Mouse (Mus musculus) spleen, adult 12 weeks (tissue): Measurements from ENCODE around the gene Tubb4b.

ENCODE experiments used
- DNase-seq: peaks from one replicate; pipeline ENCODE4 v3.0.0; 2022; ENCODE audit warnings: low spot score

The Tubb4b gene

DNA sequence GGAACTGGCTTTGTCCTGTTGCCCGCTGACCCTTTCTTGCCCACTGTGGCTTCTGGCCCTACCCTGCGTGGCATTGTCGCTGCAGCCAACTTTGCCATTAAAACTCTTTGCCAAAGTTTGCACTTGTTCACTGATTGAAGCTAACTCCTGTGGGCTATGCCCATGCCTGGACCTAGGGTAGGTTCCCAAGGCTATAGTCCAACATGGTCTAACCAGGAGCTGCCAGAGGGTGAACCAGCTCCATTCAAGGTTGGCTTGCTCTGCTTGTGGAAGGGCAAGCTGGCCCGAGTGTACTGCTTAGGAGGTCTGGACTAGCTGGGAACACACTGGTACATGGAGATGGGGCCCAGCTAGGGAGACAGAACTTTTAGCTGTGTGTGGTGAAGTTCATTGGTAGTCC, 19.6 kb upstream of the Tubb4b start:
- DNase-seq, result no peak

- DNase-seq, result no peak
These were observed 18.8 kb upstream of the Tubb4b start for GRCm38 (mm10) chr2:25243342-25243741.

DNA sequence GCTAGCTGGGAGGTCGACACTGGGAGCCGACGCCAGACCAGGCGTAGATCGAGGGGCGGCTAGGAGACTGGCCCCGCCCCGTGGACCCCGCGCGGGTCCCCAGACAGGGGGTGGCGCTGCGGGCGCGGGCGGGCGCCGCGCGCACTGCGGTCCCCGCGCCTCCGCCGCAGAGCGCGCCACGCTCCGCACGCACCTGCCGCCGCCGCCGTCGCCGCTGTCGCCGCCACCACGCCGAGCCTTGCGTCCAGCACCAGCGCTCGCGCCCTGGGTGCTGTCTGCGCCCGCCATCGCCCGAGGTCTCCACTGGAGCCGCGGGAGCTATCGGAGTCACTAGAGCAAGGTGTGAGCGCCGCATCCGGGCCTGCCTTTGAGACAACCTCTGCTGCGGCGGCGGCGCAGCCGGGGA, 17.6 kb upstream of the Tubb4b start, which contains the start of the genes Rnf208 and Cysrt1:
Gene Rnf208 (plus strand): TSS at position 155 of the 406 bp plus-strand sequence.
Gene Cysrt1 (minus strand): TSS at position 352 of the 406 bp plus-strand sequence.
- no peak for DNase-seq

- no peak for DNase-seq
These were observed 16.9 kb upstream of the Tubb4b start for GRCm38 (mm10) chr2:25241438-25241775.

- no peak for DNase-seq
These were observed 16.4 kb upstream of the Tubb4b start for GRCm38 (mm10) chr2:25240723-25241437.

DNA sequence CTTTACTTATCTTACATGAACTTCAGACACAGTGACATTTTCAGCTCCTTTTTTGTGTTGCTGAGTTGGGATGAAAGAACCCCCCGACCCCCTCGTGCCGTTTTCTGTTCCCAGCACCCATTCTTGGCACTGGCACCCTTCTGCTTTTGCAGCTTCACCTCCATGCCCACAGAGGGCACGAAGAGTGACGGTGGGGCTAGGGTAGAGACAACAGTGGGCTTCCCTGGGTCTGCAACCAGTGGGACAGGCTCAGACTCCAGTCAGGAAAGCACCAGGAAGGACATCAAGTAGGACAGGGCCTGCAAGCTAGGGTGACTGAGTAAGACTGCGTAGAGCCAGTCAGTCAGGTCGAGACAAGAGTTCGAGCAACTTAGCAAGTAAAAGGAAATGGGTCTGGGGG, 15.8 kb upstream of the Tubb4b start:
- no peak for DNase-seq

GRCm38 (mm10) chr2:25239766-25240165, 15.3 kb upstream of the Tubb4b start:
- DNase-seq, result no peak

DNA sequence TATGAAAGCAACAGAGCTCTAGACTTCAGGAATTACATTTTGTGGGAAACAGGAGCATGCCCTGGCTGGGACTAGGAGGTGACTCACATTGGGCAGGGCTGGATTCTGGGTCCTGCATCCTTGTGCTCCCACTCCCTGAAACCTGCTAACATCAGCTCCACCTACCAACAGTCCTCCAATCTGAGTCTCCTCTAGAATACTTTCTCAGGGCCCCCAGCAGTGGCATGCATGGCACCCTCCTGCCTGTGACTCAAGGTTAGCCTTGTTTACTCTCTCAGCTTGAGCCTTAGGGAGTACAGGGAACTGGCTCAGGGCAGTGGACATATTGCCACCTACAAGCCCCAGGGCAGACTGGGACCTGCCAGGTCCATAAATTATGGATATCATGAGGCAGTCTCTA, 13.6 kb upstream of the Tubb4b start:
- DNase-seq, result no peak

GRCm38 (mm10) chr2:25237522-25237921, 13.0 kb upstream of the Tubb4b start:
- DNase-seq, result no peak

DNA sequence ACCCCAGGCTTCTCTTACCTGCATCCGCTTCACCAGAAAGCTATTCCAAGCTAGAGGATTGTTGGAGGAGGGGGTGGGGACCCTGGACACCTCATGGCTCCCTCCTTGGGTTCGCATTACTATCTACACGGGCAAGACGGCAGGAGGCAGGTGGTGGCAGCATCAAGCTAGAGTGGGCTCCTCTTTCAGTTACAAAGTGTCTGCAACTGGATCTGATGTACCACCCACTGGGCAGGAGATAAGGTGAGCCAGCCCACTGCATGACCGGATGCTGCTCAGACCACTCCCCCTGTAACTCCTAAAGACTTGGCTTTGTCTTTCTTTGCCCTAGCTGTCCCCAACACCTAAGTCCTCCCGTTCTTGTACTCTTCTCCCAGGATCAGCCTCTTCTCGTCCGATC, 12.1 kb upstream of the Tubb4b start, which contains the start of gene Rnf224:
Gene Rnf224 (minus strand): TSS at position 174 of the 400 bp plus-strand sequence.
- no peak for DNase-seq

DNA sequence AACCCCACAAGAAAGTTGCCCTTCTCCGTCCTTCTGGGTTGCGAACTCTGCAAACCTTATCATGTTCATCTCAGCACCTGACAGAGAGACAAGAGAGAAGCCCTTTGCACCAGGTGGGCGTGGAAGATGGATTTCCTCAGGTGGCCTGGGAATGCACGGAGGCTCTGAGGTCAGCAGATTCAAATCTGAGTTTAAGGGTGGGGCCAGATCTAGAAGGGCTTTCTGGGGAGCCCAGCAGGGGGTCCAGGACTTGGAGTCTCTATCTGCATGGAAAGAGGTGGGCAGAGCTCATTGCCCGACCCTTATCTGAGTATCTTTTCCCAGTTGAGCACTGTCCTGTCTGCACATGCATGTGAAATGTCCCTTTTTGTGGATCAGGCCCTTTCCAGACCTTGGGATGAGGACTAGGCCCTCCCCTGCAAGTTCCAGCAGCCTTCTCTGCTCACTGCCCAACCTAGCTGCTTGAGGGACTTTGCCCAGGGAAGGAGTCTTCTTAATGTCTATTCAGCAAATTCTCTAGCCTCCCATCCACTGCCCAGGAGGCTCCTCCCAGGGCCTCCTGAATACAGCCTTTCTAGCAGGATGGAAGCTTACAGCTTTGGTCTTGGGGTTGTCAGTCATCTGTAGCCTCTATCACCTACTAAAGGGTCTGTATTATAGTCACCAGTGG, 10.2 kb upstream of the Tubb4b start:
- DNase-seq, result no peak

- no peak for DNase-seq
These were observed 9.5 kb upstream of the Tubb4b start, which contains the start of gene Slc34a3 for GRCm38 (mm10) chr2:25234050-25234449. Gene Slc34a3 (minus strand): TSS chr2:25234364.

DNA sequence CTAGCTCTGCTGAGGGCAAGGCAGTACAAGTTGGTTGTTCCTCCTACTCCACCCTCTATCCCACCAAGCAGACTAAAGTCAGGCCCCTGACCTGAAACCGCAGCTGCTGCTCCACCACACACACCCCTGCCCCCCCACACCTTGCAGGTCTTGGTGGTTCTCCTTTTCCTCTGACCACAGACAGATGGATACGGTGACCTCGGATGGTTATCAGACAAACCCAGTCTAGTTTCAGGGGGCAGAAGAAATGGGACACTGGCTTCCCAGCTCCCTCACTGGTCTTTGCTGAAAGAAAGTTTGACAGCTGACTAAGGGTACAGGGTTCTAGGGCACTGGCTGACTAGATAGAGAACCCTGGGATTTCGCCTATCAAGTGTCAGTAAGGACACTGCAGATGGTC, 8.9 kb upstream of the Tubb4b start:
- no peak for DNase-seq

GRCm38 (mm10) chr2:25231038-25231437, 6.5 kb upstream of the Tubb4b start:
- DNase-seq, result no peak

- DNase-seq, result no peak
These were observed 6.1 kb upstream of the Tubb4b start for GRCm38 (mm10) chr2:25230581-25230980.

DNA sequence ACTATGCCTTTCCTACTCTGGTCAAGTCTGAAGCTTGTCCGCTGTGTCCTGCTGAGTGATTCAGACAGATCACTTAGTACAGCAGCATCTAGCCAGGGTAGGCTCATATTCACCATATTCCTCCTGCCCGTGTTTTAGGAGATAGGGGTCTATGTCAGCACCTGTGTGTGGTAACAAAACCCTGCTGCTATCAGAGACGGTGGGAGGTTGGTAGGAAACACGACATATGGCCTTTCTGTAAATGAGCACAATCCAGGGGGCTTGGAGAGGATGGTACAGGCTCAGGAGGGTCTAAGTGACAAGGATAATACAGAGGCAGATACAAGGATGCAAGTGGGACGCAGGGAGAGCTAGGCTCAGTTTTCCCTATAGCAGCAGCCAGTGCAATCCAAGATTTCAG, 5.1 kb upstream of the Tubb4b start:
- no peak for DNase-seq

GRCm38 (mm10) chr2:25228995-25229530, 4.6 kb upstream of the Tubb4b start:
- no peak for DNase-seq

- peak; percentile 80 for DNase-seq
These were observed 4.0 kb upstream of the Tubb4b start for GRCm38 (mm10) chr2:25228431-25228889.

DNA sequence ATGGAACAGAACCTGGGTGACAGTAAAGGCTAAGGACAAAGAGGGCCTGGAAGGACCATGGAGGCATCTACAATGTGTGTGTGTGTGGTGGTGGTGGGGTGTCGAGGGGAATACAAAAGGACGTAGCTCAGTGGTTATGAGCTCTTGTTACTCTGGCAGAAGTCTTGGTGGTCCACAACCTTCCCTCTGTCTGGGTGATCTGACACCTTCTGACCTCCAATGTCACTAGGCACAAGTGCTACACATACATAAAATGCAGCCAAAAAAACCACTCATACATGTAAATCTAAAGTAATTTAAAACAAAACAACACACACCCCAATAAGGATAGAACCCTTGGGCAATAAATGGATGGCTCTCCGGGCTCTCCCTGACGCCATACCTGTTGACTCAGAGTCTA, 2.9 kb upstream of the Tubb4b start:
- no peak for DNase-seq

DNA sequence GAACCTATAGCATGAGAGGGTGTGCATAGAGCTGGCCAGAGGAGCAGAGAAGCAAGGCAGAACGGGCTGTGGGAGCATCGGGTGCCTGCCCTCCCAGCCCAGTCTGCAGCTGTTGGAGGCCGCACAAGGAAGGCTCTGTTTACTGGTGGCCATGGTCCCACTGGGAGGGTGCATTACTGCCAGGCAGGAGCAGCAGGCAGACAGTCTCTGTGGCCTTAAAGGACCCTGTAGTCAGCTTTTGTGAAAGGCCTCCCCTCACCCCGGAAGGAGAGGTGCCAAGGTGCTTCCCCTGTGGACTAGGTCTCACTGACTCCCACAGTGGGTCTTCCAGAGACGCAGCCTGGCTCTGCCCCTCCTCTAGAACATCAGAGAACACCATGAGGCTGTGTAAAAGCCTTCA, 2.4 kb upstream of the Tubb4b start:
- no peak for DNase-seq

- no peak for DNase-seq
These were observed 1.4 kb upstream of the Tubb4b start for GRCm38 (mm10) chr2:25225811-25226379.

- DNase-seq, result peak; percentile 96
These were observed 557 bp upstream of the Tubb4b start for GRCm38 (mm10) chr2:25224766-25225752.
